Mouse (Mus musculus): ENCODE data around the gene Car12. TPM values are rescaled to one million over a fixed set of nuclear protein-coding genes. Genes with fewer than 3 reads are reported as not detected.

The Car12 gene
- polyA plus RNA-seq, 1 experiment from 2014 or later, result 3.3 TPM

GRCm38 (mm10) chr9:66705766-66706165 is 7.7 kb upstream of the Car12 start:
- no peak overlapping the region for H3K4me2 ChIP-seq (ENCODE audit: low read length)
- WGBS, result 58% methylated on average over 2 of the region's 2 CpGs

DNA sequence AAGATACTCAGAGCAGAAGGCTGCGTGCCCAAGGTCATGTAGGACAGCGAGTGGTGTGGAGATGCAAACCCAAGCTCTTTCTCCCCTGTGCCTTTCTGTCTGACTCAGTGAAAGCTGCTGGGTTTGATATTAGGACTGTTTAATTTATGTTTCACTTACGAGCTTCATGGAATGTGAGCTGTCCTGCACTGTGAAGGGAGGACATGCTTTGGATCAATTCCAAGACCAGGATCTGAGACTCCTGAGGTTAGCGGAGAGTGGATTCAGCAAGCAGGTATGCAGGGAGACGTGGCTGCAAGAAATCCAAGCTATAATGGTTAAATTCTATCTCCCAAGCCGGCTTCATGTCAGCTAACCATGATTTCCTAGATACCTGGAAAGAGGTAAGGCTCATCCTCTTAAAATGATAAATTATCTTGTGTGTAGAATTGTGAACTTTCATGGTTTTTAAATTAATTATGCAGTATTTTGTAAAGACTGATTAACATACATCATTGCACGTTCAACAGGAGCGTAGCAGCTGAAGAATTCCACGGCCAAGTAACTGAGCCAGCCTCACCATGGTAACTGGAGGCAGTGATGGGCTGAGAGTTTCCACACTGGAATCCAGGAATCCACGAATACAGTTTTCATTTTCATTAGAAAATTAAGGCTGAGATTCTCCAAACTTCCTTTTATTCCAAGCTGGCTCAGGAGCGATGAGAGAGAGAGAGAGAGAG is 5.3 kb upstream of the Car12 start:
- 32% methylated on average over 11 of the region's 11 CpGs for WGBS
- no peak overlapping the region for H3K4me3 ChIP-seq (replicated peaks; ENCODE audit: low read length)
- peak overlapping the region; percentile 66 for H3K27ac ChIP-seq (ENCODE audit: low read length)
- H3K9ac ChIP-seq (replicated peaks; ENCODE audit: low read depth, low read length), result no peak overlapping the region; the same call in 1 of the 2 replicates
- no peaks in the 10 kb centered on the region for H3K27me3 ChIP-seq (replicated peaks; ENCODE audit: control insufficient read depth, insufficient read depth, low read length)
- peaks cover 26% of the 10 kb centered on the region for H3K4me1 ChIP-seq (replicated peaks; ENCODE audit: control insufficient read depth, insufficient read depth, low read length)
- no peaks in the 10 kb centered on the region for H3K36me3 ChIP-seq (ENCODE audit: control insufficient read depth, insufficient read depth)
- peak overlapping the region; percentile 19; the same call in 1 of the 2 replicates for H3K4me2 ChIP-seq (ENCODE audit: low read length)
- no peaks in the 10 kb centered on the region for H3K9me3 ChIP-seq (ENCODE audit: control insufficient read depth, low read length)
- ATAC-seq, result peak; percentile 88

More at GRCm38 (mm10) chr9:66705766-66706165, 7.7 kb upstream of the Car12 start:
- H3K4me1 ChIP-seq (replicated peaks; ENCODE audit: control insufficient read depth, insufficient read depth, low read length), result peaks cover 24% of the 10 kb centered on the region
- no peak overlapping the region for H3K4me3 ChIP-seq (replicated peaks; ENCODE audit: low read length)
- H3K27me3 ChIP-seq (replicated peaks; ENCODE audit: control insufficient read depth, insufficient read depth, low read length), result no peaks in the 10 kb centered on the region
- no peak overlapping the region for H3K27ac ChIP-seq (ENCODE audit: low read length)
- no peak for ATAC-seq
- H3K9me3 ChIP-seq (ENCODE audit: control insufficient read depth, low read length), result no peaks in the 10 kb centered on the region
- H3K9ac ChIP-seq (replicated peaks; ENCODE audit: low read depth, low read length), result no peak overlapping the region
- no peaks in the 10 kb centered on the region for H3K36me3 ChIP-seq (ENCODE audit: control insufficient read depth, insufficient read depth)

GRCm38 (mm10) chr9:66708816-66709555 is 4.5 kb upstream of the Car12 start:
- Histone ChIP-seq H3K4me3 (replicated peaks; ENCODE audit: low read length) (no peak overlapping the region), H3K4me2 (ENCODE audit: low read length) (peak overlapping the region; percentile 19; the same call in 1 of the 2 replicates), H3K27me3 (replicated peaks; ENCODE audit: control insufficient read depth, insufficient read depth, low read length) (no peaks in the 10 kb centered on the region), H3K27ac (ENCODE audit: low read length) (peak overlapping the region; percentile 66), H3K36me3 (ENCODE audit: control insufficient read depth, insufficient read depth) (no peaks in the 10 kb centered on the region), H3K9ac (replicated peaks; ENCODE audit: low read depth, low read length) (no peak overlapping the region; the same call in 1 of the 2 replicates), H3K9me3 (ENCODE audit: control insufficient read depth, low read length) (no peaks in the 10 kb centered on the region), H3K4me1 (replicated peaks; ENCODE audit: control insufficient read depth, insufficient read depth, low read length) (peaks cover 33% of the 10 kb centered on the region)
- no peak; the same call in 1 of the 2 replicates for ATAC-seq
- WGBS, result 33% methylated on average over 12 of the region's 12 CpGs

- no peak for ATAC-seq
- no peaks in the 10 kb centered on the region for H3K27me3 ChIP-seq (replicated peaks; ENCODE audit: control insufficient read depth, insufficient read depth, low read length)
- H3K4me2 ChIP-seq (ENCODE audit: low read length), result no peak overlapping the region
- peaks cover 42% of the 10 kb centered on the region for H3K4me1 ChIP-seq (replicated peaks; ENCODE audit: control insufficient read depth, insufficient read depth, low read length)
- WGBS, result 64% methylated on average over 6 of the region's 6 CpGs
- H3K9me3 ChIP-seq (ENCODE audit: control insufficient read depth, low read length), result no peaks in the 10 kb centered on the region
- H3K9ac ChIP-seq (replicated peaks; ENCODE audit: low read depth, low read length), result no peak overlapping the region
- no peak overlapping the region for H3K27ac ChIP-seq (ENCODE audit: low read length)
- H3K36me3 ChIP-seq (ENCODE audit: control insufficient read depth, insufficient read depth), result no peaks in the 10 kb centered on the region
- no peak overlapping the region for H3K4me3 ChIP-seq (replicated peaks; ENCODE audit: low read length)
Measured at GRCm38 (mm10) chr9:66710626-66711025, 2.9 kb upstream of the Car12 start.

DNA sequence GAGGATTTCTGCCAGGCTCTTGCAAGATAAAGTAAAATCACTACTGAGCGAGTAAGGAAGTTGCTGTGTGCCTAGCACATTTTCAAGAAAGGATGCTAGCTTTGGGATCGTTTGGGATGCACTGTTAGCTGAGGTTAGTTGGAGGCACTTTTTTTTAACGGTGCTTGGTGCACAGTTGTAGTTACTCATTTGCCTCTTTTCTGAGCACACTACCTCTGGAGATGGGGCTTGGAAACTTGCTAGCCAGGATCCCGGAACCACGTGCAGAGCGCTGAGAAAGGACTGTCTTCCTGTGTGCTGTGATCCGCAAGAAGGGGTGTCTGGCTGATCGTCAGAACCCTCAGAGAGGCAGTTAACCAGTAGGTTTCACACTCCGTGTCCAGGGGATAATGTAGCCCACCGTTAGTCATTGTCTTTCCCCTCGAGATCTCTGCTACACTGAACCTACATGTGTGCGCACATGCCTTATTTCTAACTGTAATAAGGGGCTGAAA is 583 bp downstream of the Car12 start:
- Histone ChIP-seq H3K4me2 (ENCODE audit: low read length) (peak overlapping the region; percentile 66), H3K4me1 (replicated peaks; ENCODE audit: control insufficient read depth, insufficient read depth, low read length) (peaks cover 31% of the 10 kb centered on the region), H3K27ac (ENCODE audit: low read length) (no peak overlapping the region), H3K9me3 (ENCODE audit: control insufficient read depth, low read length) (no peaks in the 10 kb centered on the region), H3K36me3 (ENCODE audit: control insufficient read depth, insufficient read depth) (no peaks in the 10 kb centered on the region), H3K9ac (replicated peaks; ENCODE audit: low read depth, low read length) (no peak overlapping the region; the same call in 1 of the 2 replicates), H3K27me3 (replicated peaks; ENCODE audit: control insufficient read depth, insufficient read depth, low read length) (no peaks in the 10 kb centered on the region), H3K4me3 (replicated peaks; ENCODE audit: low read length) (peak overlapping the region; percentile 43)
- ATAC-seq, result no peak
- WGBS, result 9% methylated on average over 12 of the region's 12 CpGs

DNA sequence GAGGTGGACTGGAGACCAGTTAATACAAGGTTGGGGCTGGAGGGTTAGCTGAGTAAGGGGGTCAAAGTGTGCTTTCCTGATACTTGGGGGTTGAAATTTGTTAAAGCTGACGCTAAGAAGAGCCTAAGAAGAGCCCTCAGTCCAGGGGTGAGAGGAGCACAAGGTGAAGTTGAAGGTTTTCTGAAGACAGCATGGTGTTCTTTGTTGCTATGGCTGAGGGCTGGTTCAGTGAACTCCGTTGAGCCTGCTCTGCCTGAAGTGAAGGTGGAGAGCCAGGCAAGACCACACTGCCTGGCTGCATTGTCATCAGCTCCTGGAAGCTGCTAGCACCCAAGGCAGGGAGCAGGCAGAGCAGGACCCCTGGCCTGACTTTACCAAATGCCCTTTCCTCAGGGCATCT is 1.9 kb downstream of the Car12 start:
- WGBS, result 80% methylated on average over 2 of the region's 2 CpGs
- Histone ChIP-seq H3K9me3 (ENCODE audit: control insufficient read depth, low read length) (no peaks in the 10 kb centered on the region), H3K4me3 (replicated peaks; ENCODE audit: low read length) (no peak overlapping the region), H3K9ac (replicated peaks; ENCODE audit: low read depth, low read length) (no peak overlapping the region), H3K36me3 (ENCODE audit: control insufficient read depth, insufficient read depth) (no peaks in the 10 kb centered on the region), H3K27me3 (replicated peaks; ENCODE audit: control insufficient read depth, insufficient read depth, low read length) (no peaks in the 10 kb centered on the region), H3K27ac (ENCODE audit: low read length) (no peak overlapping the region), H3K4me2 (ENCODE audit: low read length) (no peak overlapping the region), H3K4me1 (replicated peaks; ENCODE audit: control insufficient read depth, insufficient read depth, low read length) (peaks cover 23% of the 10 kb centered on the region)
- ATAC-seq, result no peak

- H3K36me3 ChIP-seq (ENCODE audit: control insufficient read depth, insufficient read depth), result no peaks in the 10 kb centered on the region
- peaks cover 23% of the 10 kb centered on the region for H3K4me1 ChIP-seq (replicated peaks; ENCODE audit: control insufficient read depth, insufficient read depth, low read length)
- no peak overlapping the region for H3K4me3 ChIP-seq (replicated peaks; ENCODE audit: low read length)
- no peak overlapping the region for H3K27ac ChIP-seq (ENCODE audit: low read length)
- no peak for ATAC-seq
- 82% methylated on average over 3 of the region's 3 CpGs for whole genome bisulfite sequencing
- H3K9me3 ChIP-seq (ENCODE audit: control insufficient read depth, low read length), result no peaks in the 10 kb centered on the region
- H3K27me3 ChIP-seq (replicated peaks; ENCODE audit: control insufficient read depth, insufficient read depth, low read length), result no peaks in the 10 kb centered on the region
- no peak overlapping the region for H3K9ac ChIP-seq (replicated peaks; ENCODE audit: low read depth, low read length)
- H3K4me2 ChIP-seq (ENCODE audit: low read length), result no peak overlapping the region
Measured at GRCm38 (mm10) chr9:66716533-66716932, 3.0 kb downstream of the Car12 start.

DNA sequence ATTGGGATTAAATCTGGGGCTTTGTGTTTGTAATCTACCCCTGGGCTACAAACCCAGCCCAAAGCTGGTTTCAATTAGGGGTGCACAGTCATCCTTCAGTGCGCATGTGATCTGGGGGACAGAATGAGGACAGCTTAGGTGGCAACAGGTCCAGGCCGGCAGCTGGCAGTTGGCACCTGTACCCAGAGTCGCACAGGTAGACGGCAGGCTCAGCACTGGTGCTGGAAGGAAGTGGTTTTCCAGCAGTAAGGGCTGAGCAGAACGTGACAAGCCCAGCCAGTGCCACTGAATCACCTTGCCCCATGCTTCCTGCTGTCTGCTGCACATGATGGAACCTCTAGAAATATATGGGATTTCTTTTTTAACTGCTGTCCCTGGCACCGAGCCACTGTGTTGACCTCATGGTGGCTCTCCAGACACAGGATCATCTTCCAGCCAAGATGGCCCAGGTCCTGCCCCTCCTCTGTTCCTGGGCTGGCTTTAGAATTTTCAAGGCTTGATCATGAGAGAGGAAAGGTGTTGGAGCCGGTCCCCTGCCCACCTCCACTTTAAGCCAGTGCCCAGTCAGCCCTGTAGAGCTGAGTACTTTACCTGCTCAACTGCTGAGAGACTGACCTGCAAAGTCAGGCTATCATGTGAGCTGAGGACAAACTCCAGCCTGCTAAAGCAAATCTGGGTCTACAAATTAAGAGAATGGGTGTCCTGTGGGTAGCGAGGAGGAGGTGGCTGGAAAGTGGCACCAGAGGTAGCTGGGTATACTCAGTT is 7.4 kb downstream of the Car12 start:
- H3K4me2 ChIP-seq (ENCODE audit: low read length), result no peak overlapping the region
- no peak for ATAC-seq
- no peak overlapping the region for H3K27ac ChIP-seq (ENCODE audit: low read length)
- WGBS, result 90% methylated on average over 8 of the region's 8 CpGs
- H3K36me3 ChIP-seq (ENCODE audit: control insufficient read depth, insufficient read depth), result no peaks in the 10 kb centered on the region
- no peaks in the 10 kb centered on the region for H3K9me3 ChIP-seq (ENCODE audit: control insufficient read depth, low read length)
- no peak overlapping the region for H3K4me3 ChIP-seq (replicated peaks; ENCODE audit: low read length)
- H3K4me1 ChIP-seq (replicated peaks; ENCODE audit: control insufficient read depth, insufficient read depth, low read length), result peaks cover 9% of the 10 kb centered on the region
- H3K9ac ChIP-seq (replicated peaks; ENCODE audit: low read depth, low read length), result no peak overlapping the region
- H3K27me3 ChIP-seq (replicated peaks; ENCODE audit: control insufficient read depth, insufficient read depth, low read length), result no peaks in the 10 kb centered on the region
